Mouse (Mus musculus): ENCODE data around the gene Dcakd. TPM values are rescaled to one million over a fixed set of nuclear protein-coding genes. Genes with fewer than 3 reads are reported as not detected.
"Not testable (repeated sequence)": the region's sequence is repeated elsewhere in the genome, so short reads cannot be mapped to it uniquely, and the experiment has no call there.

The Dcakd gene
- polyA plus RNA-seq, 1 experiment from 2014 or later, result 220 TPM

GRCm38 (mm10) chr11:102989641-102990151 is 38.4 kb downstream of the Dcakd start:
- H3K4me3 ChIP-seq (ENCODE audit: low read depth, low read length), result peak overlapping the region; percentile 30
- H3K4me1 ChIP-seq (ENCODE audit: control insufficient read depth, insufficient read depth, low read length), result peaks cover 12% of the 10 kb centered on the region; the same call in 1 of the 2 replicates
- peaks cover 14% of the 10 kb centered on the region; the same call in 1 of the 2 replicates for H3K27me3 ChIP-seq (replicated peaks; ENCODE audit: control insufficient read depth, insufficient read depth, low read length)
- peak overlapping the region; percentile 65 for H3K4me2 ChIP-seq (ENCODE audit: low read length)
- H3K36me3 ChIP-seq (ENCODE audit: control insufficient read depth, insufficient read depth, low read length), result peaks cover 8% of the 10 kb centered on the region
- H3K27ac ChIP-seq (ENCODE audit: low read depth, low read length), result no peak overlapping the region
- ATAC-seq, result no peak
- no peak for DNase-seq (ENCODE audit: low spot score)
- 5% methylated on average over 28 of the region's 28 CpGs for WGBS
- no peaks in the 10 kb centered on the region for H3K9me3 ChIP-seq (replicated peaks; ENCODE audit: control insufficient read depth, low read length)
- H3K9ac ChIP-seq (ENCODE audit: low read length), result peak overlapping the region; percentile 49

- H3K27ac ChIP-seq (ENCODE audit: low read depth, low read length), result no peak overlapping the region
- DNase-seq (ENCODE audit: low spot score), result no peak
Observed at GRCm38 (mm10) chr11:102985160-102985559, 43.0 kb downstream of the Dcakd start.

GRCm38 (mm10) chr11:102984615-102985014 is 43.5 kb downstream of the Dcakd start:
- WGBS, result 35% methylated on average over 4 of the region's 4 CpGs
- H3K9me3 ChIP-seq (replicated peaks; ENCODE audit: control insufficient read depth, low read length), result no peaks in the 10 kb centered on the region
- DNase-seq (ENCODE audit: low spot score), result no peak
- peaks cover 4% of the 10 kb centered on the region; the same call in 1 of the 2 replicates for H3K4me1 ChIP-seq (ENCODE audit: control insufficient read depth, insufficient read depth, low read length)
- H3K9ac ChIP-seq (ENCODE audit: low read length), result no peak overlapping the region
- H3K27ac ChIP-seq (ENCODE audit: low read depth, low read length), result no peak overlapping the region
- H3K4me3 ChIP-seq (ENCODE audit: low read depth, low read length), result no peak overlapping the region
- ATAC-seq, result no peak
- no peaks in the 10 kb centered on the region for H3K36me3 ChIP-seq (ENCODE audit: control insufficient read depth, insufficient read depth, low read length)
- H3K27me3 ChIP-seq (replicated peaks; ENCODE audit: control insufficient read depth, insufficient read depth, low read length), result peaks cover 6% of the 10 kb centered on the region; the same call in 1 of the 2 replicates
- no peak overlapping the region for H3K4me2 ChIP-seq (ENCODE audit: low read length)

More at GRCm38 (mm10) chr11:102985160-102985559, 43.0 kb downstream of the Dcakd start:
- Histone ChIP-seq H3K9me3 (replicated peaks; ENCODE audit: control insufficient read depth, low read length) (no peaks in the 10 kb centered on the region), H3K36me3 (ENCODE audit: control insufficient read depth, insufficient read depth, low read length) (no peaks in the 10 kb centered on the region), H3K9ac (ENCODE audit: low read length) (no peak overlapping the region), H3K4me1 (ENCODE audit: control insufficient read depth, insufficient read depth, low read length) (peaks cover 8% of the 10 kb centered on the region; the same call in 1 of the 2 replicates), H3K4me2 (ENCODE audit: low read length) (no peak overlapping the region), H3K27me3 (replicated peaks; ENCODE audit: control insufficient read depth, insufficient read depth, low read length) (peaks cover 7% of the 10 kb centered on the region; the same call in 1 of the 2 replicates), H3K4me3 (ENCODE audit: low read depth, low read length) (no peak overlapping the region)
- no peak for ATAC-seq
- 58% methylated on average over 6 of the region's 6 CpGs for WGBS

- Histone ChIP-seq H3K9ac (ENCODE audit: low read length) (no peak overlapping the region), H3K36me3 (ENCODE audit: control insufficient read depth, insufficient read depth, low read length) (no peaks in the 10 kb centered on the region), H3K27ac (ENCODE audit: low read depth, low read length) (no peak overlapping the region), H3K4me3 (ENCODE audit: low read depth, low read length) (no peak overlapping the region), H3K27me3 (replicated peaks; ENCODE audit: control insufficient read depth, insufficient read depth, low read length) (peaks cover 3% of the 10 kb centered on the region; the same call in 1 of the 2 replicates), H3K4me2 (ENCODE audit: low read length) (no peak overlapping the region), H3K4me1 (ENCODE audit: control insufficient read depth, insufficient read depth, low read length) (0 out of 2 replicates have a peak, but pooled peaks cover 2% of the 10 kb centered on the region), H3K9me3 (replicated peaks; ENCODE audit: control insufficient read depth, low read length) (no peaks in the 10 kb centered on the region)
- ATAC-seq (no peak), DNase-seq (ENCODE audit: low spot score) (no peak)
- WGBS, result 95% methylated on average over 9 of the region's 9 CpGs
Observed at GRCm38 (mm10) chr11:102984086-102984485, 44.0 kb downstream of the Dcakd start.

GRCm38 (mm10) chr11:102981151-102981890 is 46.8 kb downstream of the Dcakd start:
- WGBS, result 67% methylated on average over 10 of the region's 10 CpGs

GRCm38 (mm10) chr11:102978052-102978666 is 50.0 kb downstream of the Dcakd start:
- DNase-seq (ENCODE audit: low spot score) (no peak), ATAC-seq (no peak)
- Histone ChIP-seq H3K4me2 (ENCODE audit: low read length) (no peak overlapping the region), H3K27me3 (replicated peaks; ENCODE audit: control insufficient read depth, insufficient read depth, low read length) (no peaks in the 10 kb centered on the region), H3K4me1 (ENCODE audit: control insufficient read depth, insufficient read depth, low read length) (no peaks in the 10 kb centered on the region), H3K9ac (ENCODE audit: low read length) (no peak overlapping the region), H3K36me3 (ENCODE audit: control insufficient read depth, insufficient read depth, low read length) (no peaks in the 10 kb centered on the region), H3K9me3 (replicated peaks; ENCODE audit: control insufficient read depth, low read length) (no peaks in the 10 kb centered on the region), H3K27ac (ENCODE audit: low read depth, low read length) (no peak overlapping the region), H3K4me3 (ENCODE audit: low read depth, low read length) (no peak overlapping the region)
- 48% methylated on average over 6 of the region's 6 CpGs for WGBS

More at GRCm38 (mm10) chr11:102981151-102981890, 46.8 kb downstream of the Dcakd start:
- DNase-seq (ENCODE audit: low spot score) (no peak), ATAC-seq (no peak)
- no peaks in the 10 kb centered on the region for H3K4me1 ChIP-seq (ENCODE audit: control insufficient read depth, insufficient read depth, low read length)
- H3K27ac ChIP-seq (ENCODE audit: low read depth, low read length), result no peak overlapping the region
- no peaks in the 10 kb centered on the region for H3K27me3 ChIP-seq (replicated peaks; ENCODE audit: control insufficient read depth, insufficient read depth, low read length)
- H3K9me3 ChIP-seq (replicated peaks; ENCODE audit: control insufficient read depth, low read length), result no peaks in the 10 kb centered on the region
- no peak overlapping the region for H3K4me2 ChIP-seq (ENCODE audit: low read length)
- H3K4me3 ChIP-seq (ENCODE audit: low read depth, low read length), result no peak overlapping the region
- no peak overlapping the region for H3K9ac ChIP-seq (ENCODE audit: low read length)
- no peaks in the 10 kb centered on the region for H3K36me3 ChIP-seq (ENCODE audit: control insufficient read depth, insufficient read depth, low read length)

- H3K36me3 ChIP-seq (ENCODE audit: control insufficient read depth, insufficient read depth, low read length); H3K4me1 ChIP-seq (ENCODE audit: control insufficient read depth, insufficient read depth, low read length); H3K9me3 ChIP-seq (replicated peaks; ENCODE audit: control insufficient read depth, low read length); H3K9ac ChIP-seq (ENCODE audit: low read length); H3K27me3 ChIP-seq (replicated peaks; ENCODE audit: control insufficient read depth, insufficient read depth, low read length); DNase-seq (ENCODE audit: low spot score); H3K27ac ChIP-seq (ENCODE audit: low read depth, low read length); H3K4me2 ChIP-seq (ENCODE audit: low read length); H3K4me3 ChIP-seq (ENCODE audit: low read depth, low read length); ATAC-seq: not testable (repeated sequence)
- WGBS, result 84% methylated on average over 9 of the region's 9 CpGs
Observed at GRCm38 (mm10) chr11:102975966-102976365, 52.2 kb downstream of the Dcakd start.

- Histone ChIP-seq H3K4me1 (ENCODE audit: control insufficient read depth, insufficient read depth, low read length) (no peaks in the 10 kb centered on the region), H3K9me3 (replicated peaks; ENCODE audit: control insufficient read depth, low read length) (no peaks in the 10 kb centered on the region), H3K9ac (ENCODE audit: low read length) (no peak overlapping the region), H3K36me3 (ENCODE audit: control insufficient read depth, insufficient read depth, low read length) (no peaks in the 10 kb centered on the region), H3K27me3 (replicated peaks; ENCODE audit: control insufficient read depth, insufficient read depth, low read length) (no peaks in the 10 kb centered on the region), H3K4me3 (ENCODE audit: low read depth, low read length) (no peak overlapping the region), H3K4me2 (ENCODE audit: low read length) (no peak overlapping the region), H3K27ac (ENCODE audit: low read depth, low read length) (no peak overlapping the region)
- whole genome bisulfite sequencing, result 81% methylated on average over 1 of the region's 1 CpGs
- no peak for DNase-seq (ENCODE audit: low spot score)
- no peak for ATAC-seq
Observed at GRCm38 (mm10) chr11:102972326-102972725, 55.8 kb downstream of the Dcakd start.

GRCm38 (mm10) chr11:102971604-102972003 is 56.5 kb downstream of the Dcakd start:
- Histone ChIP-seq H3K4me3 (ENCODE audit: low read depth, low read length) (no peak overlapping the region), H3K4me1 (ENCODE audit: control insufficient read depth, insufficient read depth, low read length) (no peaks in the 10 kb centered on the region), H3K36me3 (ENCODE audit: control insufficient read depth, insufficient read depth, low read length) (no peaks in the 10 kb centered on the region), H3K4me2 (ENCODE audit: low read length) (no peak overlapping the region), H3K27me3 (replicated peaks; ENCODE audit: control insufficient read depth, insufficient read depth, low read length) (no peaks in the 10 kb centered on the region), H3K9ac (ENCODE audit: low read length) (no peak overlapping the region), H3K27ac (ENCODE audit: low read depth, low read length) (no peak overlapping the region), H3K9me3 (replicated peaks; ENCODE audit: control insufficient read depth, low read length) (no peaks in the 10 kb centered on the region)
- 53% methylated on average over 5 of the region's 5 CpGs for WGBS
- no peak for DNase-seq (ENCODE audit: low spot score)
- no peak for ATAC-seq
